Mouse (Mus musculus): ENCODE data around the gene Cage1. TPM values are rescaled to one million over a fixed set of nuclear protein-coding genes. Genes with fewer than 3 reads are reported as not detected.
A peak's percentile ranks its signal among the peaks of the same experiment; 100 is the strongest.

The Cage1 gene
- polyA plus RNA-seq, 1 experiment from 2014 or later, result 1.3 TPM

GRCm38 (mm10) chr13:37980346-37980745 is 56.5 kb downstream of the Cage1 start:
- no peaks in the 10 kb centered on the region for H3K4me1 ChIP-seq
- H3K36me3 ChIP-seq, result peaks cover 87% of the 10 kb centered on the region
- 93% methylated on average over 10 of the region's 10 CpGs for WGBS
- no peak overlapping the region for H3K4me3 ChIP-seq
- no peak overlapping the region for H3K27ac ChIP-seq
- no peaks in the 10 kb centered on the region for H3K9me3 ChIP-seq
- no peak overlapping the region for H3K4me2 ChIP-seq
- no peak for ATAC-seq (ENCODE audit: insufficient number of reproducible peaks, insufficient read depth, low FRiP score, low TSS enrichment, low read depth)
- no peaks in the 10 kb centered on the region for H3K27me3 ChIP-seq
- no peak overlapping the region for H3K9ac ChIP-seq

GRCm38 (mm10) chr13:37979506-37979905 is 57.4 kb downstream of the Cage1 start:
- H3K36me3 ChIP-seq, result peaks cover 83% of the 10 kb centered on the region
- H3K4me2 ChIP-seq, result no peak overlapping the region
- no peaks in the 10 kb centered on the region for H3K27me3 ChIP-seq
- H3K27ac ChIP-seq, result no peak overlapping the region
- no peaks in the 10 kb centered on the region for H3K9me3 ChIP-seq
- WGBS, result 92% methylated on average over 12 of the region's 12 CpGs
- H3K4me1 ChIP-seq, result no peaks in the 10 kb centered on the region
- ATAC-seq (ENCODE audit: insufficient number of reproducible peaks, insufficient read depth, low FRiP score, low TSS enrichment, low read depth), result no peak
- H3K4me3 ChIP-seq, result no peak overlapping the region
- no peak overlapping the region for H3K9ac ChIP-seq

- H3K4me2 ChIP-seq, result no peak overlapping the region
- H3K4me3 ChIP-seq, result no peak overlapping the region
- whole genome bisulfite sequencing, result 89% methylated on average over 5 of the region's 5 CpGs
- H3K36me3 ChIP-seq, result peaks cover 41% of the 10 kb centered on the region
- no peak overlapping the region for H3K9ac ChIP-seq
- no peaks in the 10 kb centered on the region for H3K27me3 ChIP-seq
- H3K27ac ChIP-seq, result no peak overlapping the region
- ATAC-seq (ENCODE audit: insufficient number of reproducible peaks, insufficient read depth, low FRiP score, low TSS enrichment, low read depth), result no peak
- no peaks in the 10 kb centered on the region for H3K4me1 ChIP-seq
- H3K9me3 ChIP-seq, result no peaks in the 10 kb centered on the region
Measured at GRCm38 (mm10) chr13:37974731-37975130, 62.1 kb downstream of the Cage1 start.

- no peak for ATAC-seq (ENCODE audit: insufficient number of reproducible peaks, insufficient read depth, low FRiP score, low TSS enrichment, low read depth)
- Histone ChIP-seq H3K36me3 (peaks cover 35% of the 10 kb centered on the region), H3K4me1 (peaks cover 3% of the 10 kb centered on the region), H3K9ac (no peak overlapping the region), H3K27ac (no peak overlapping the region), H3K27me3 (no peaks in the 10 kb centered on the region), H3K9me3 (no peaks in the 10 kb centered on the region), H3K4me3 (no peak overlapping the region), H3K4me2 (no peak overlapping the region)
- WGBS, result 83% methylated on average over 6 of the region's 6 CpGs
Measured at GRCm38 (mm10) chr13:37974036-37974435, 62.8 kb downstream of the Cage1 start.

GRCm38 (mm10) chr13:37970887-37971530 is 65.9 kb downstream of the Cage1 start:
- Histone ChIP-seq H3K4me3 (no peak overlapping the region), H3K36me3 (peaks cover 8% of the 10 kb centered on the region), H3K4me2 (no peak overlapping the region), H3K27me3 (no peaks in the 10 kb centered on the region), H3K27ac (no peak overlapping the region), H3K9ac (no peak overlapping the region), H3K4me1 (peaks cover 22% of the 10 kb centered on the region), H3K9me3 (no peaks in the 10 kb centered on the region)
- WGBS, result 81% methylated on average over 11 of the region's 11 CpGs
- no peak for ATAC-seq (ENCODE audit: insufficient number of reproducible peaks, insufficient read depth, low FRiP score, low TSS enrichment, low read depth)

GRCm38 (mm10) chr13:37969988-37970387 is 66.9 kb downstream of the Cage1 start:
- WGBS, result 71% methylated on average over 8 of the region's 8 CpGs
- Histone ChIP-seq H3K4me3 (no peak overlapping the region), H3K9me3 (no peaks in the 10 kb centered on the region), H3K4me1 (peaks cover 27% of the 10 kb centered on the region), H3K36me3 (no peaks in the 10 kb centered on the region), H3K9ac (no peak overlapping the region), H3K4me2 (no peak overlapping the region), H3K27ac (no peak overlapping the region), H3K27me3 (no peaks in the 10 kb centered on the region)
- ATAC-seq (ENCODE audit: insufficient number of reproducible peaks, insufficient read depth, low FRiP score, low TSS enrichment, low read depth), result no peak

- ATAC-seq (ENCODE audit: insufficient number of reproducible peaks, insufficient read depth, low FRiP score, low TSS enrichment, low read depth), result no peak; the same call in 1 of the 2 replicates
- Histone ChIP-seq H3K4me2 (no peak overlapping the region), H3K27ac (no peak overlapping the region), H3K4me3 (no peak overlapping the region), H3K36me3 (no peaks in the 10 kb centered on the region), H3K27me3 (no peaks in the 10 kb centered on the region), H3K4me1 (peaks cover 33% of the 10 kb centered on the region), H3K9ac (no peak overlapping the region), H3K9me3 (no peaks in the 10 kb centered on the region)
- WGBS, result 10% methylated on average over 14 of the region's 14 CpGs
Measured at GRCm38 (mm10) chr13:37969337-37969736, 67.5 kb downstream of the Cage1 start.

GRCm38 (mm10) chr13:37967565-37967964 is 69.3 kb downstream of the Cage1 start:
- 23% methylated on average over 10 of the region's 10 CpGs for WGBS
- H3K9me3 ChIP-seq, result no peaks in the 10 kb centered on the region
- H3K4me3 ChIP-seq, result peak overlapping the region; percentile 13; the same call in 1 of the 2 replicates
- H3K9ac ChIP-seq, result 0 out of 2 replicates have a peak overlapping the region, but pooled peaks have one; percentile 21
- H3K4me2 ChIP-seq, result peak overlapping the region; percentile 46
- no peaks in the 10 kb centered on the region for H3K27me3 ChIP-seq
- H3K27ac ChIP-seq, result peak overlapping the region; percentile 28; the same call in 1 of the 2 replicates
- no peaks in the 10 kb centered on the region for H3K36me3 ChIP-seq
- ATAC-seq (ENCODE audit: insufficient number of reproducible peaks, insufficient read depth, low FRiP score, low TSS enrichment, low read depth), result no peak
- H3K4me1 ChIP-seq, result peaks cover 41% of the 10 kb centered on the region

- Histone ChIP-seq H3K4me3 (peak overlapping the region; percentile 13; the same call in 1 of the 2 replicates), H3K4me1 (peaks cover 41% of the 10 kb centered on the region), H3K9ac (no peak overlapping the region), H3K27me3 (no peaks in the 10 kb centered on the region), H3K9me3 (no peaks in the 10 kb centered on the region), H3K27ac (peak overlapping the region; percentile 28; the same call in 1 of the 2 replicates), H3K36me3 (no peaks in the 10 kb centered on the region), H3K4me2 (peak overlapping the region; percentile 46)
- WGBS, result 23% methylated on average over 12 of the region's 12 CpGs
- ATAC-seq (ENCODE audit: insufficient number of reproducible peaks, insufficient read depth, low FRiP score, low TSS enrichment, low read depth), result no peak
Measured at GRCm38 (mm10) chr13:37967052-37967437, 69.8 kb downstream of the Cage1 start.

GRCm38 (mm10) chr13:37966256-37967051 is 70.4 kb downstream of the Cage1 start:
- peak overlapping the region; percentile 46 for H3K4me2 ChIP-seq
- H3K27me3 ChIP-seq, result no peaks in the 10 kb centered on the region
- no peak for ATAC-seq (ENCODE audit: insufficient number of reproducible peaks, insufficient read depth, low FRiP score, low TSS enrichment, low read depth)
- no peaks in the 10 kb centered on the region for H3K9me3 ChIP-seq
- H3K27ac ChIP-seq, result no peak overlapping the region
- no peaks in the 10 kb centered on the region for H3K36me3 ChIP-seq
- 70% methylated on average over 15 of the region's 15 CpGs for WGBS
- peaks cover 41% of the 10 kb centered on the region for H3K4me1 ChIP-seq
- H3K4me3 ChIP-seq, result no peak overlapping the region
- H3K9ac ChIP-seq, result no peak overlapping the region

GRCm38 (mm10) chr13:37965126-37965914 is 71.5 kb downstream of the Cage1 start:
- Histone ChIP-seq H3K27me3 (no peaks in the 10 kb centered on the region), H3K4me3 (no peak overlapping the region), H3K4me1 (peaks cover 41% of the 10 kb centered on the region), H3K9ac (no peak overlapping the region), H3K36me3 (no peaks in the 10 kb centered on the region), H3K27ac (no peak overlapping the region), H3K9me3 (no peaks in the 10 kb centered on the region), H3K4me2 (no peak overlapping the region)
- no peak for ATAC-seq (ENCODE audit: insufficient number of reproducible peaks, insufficient read depth, low FRiP score, low TSS enrichment, low read depth)
- 38% methylated on average over 17 of the region's 17 CpGs for WGBS
